Mouse (Mus musculus) thymus, postnatal 10 days (tissue): ENCODE data around the gene Gucy2g.
A peak's percentile ranks its signal among the peaks of the same experiment; 100 is the strongest.
"Not testable (repeated sequence)": the region's sequence is repeated elsewhere in the genome, so short reads cannot be mapped to it uniquely, and the experiment has no call there.

Experiments used
- DNase-seq, 2 experiments: peaks; one replicate each; pipeline ENCODE4 v3.0.0; 2021; ENCODE audit warnings: low spot score in 2 of 2

The Gucy2g gene

DNA sequence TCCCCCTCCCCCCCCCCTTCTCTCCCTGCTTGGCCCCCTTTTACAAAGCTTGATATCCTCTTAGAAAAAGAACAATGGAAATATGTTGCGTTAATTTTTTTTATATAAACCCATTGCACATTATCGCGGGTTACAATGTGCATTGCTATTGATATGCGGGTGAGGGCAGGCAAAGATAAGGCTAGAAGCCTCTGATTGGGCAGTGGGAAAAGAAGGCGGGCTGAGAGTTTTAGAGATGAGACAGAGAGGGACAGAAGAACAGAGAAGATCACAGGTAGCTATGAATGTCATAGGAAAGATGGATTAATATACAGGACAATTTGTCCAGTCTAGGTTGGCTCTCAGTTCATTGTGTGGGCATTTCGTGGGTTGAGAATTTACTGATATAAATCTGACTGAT, 33.8 kb downstream of the Gucy2g start:
- no peak for DNase-seq

DNA sequence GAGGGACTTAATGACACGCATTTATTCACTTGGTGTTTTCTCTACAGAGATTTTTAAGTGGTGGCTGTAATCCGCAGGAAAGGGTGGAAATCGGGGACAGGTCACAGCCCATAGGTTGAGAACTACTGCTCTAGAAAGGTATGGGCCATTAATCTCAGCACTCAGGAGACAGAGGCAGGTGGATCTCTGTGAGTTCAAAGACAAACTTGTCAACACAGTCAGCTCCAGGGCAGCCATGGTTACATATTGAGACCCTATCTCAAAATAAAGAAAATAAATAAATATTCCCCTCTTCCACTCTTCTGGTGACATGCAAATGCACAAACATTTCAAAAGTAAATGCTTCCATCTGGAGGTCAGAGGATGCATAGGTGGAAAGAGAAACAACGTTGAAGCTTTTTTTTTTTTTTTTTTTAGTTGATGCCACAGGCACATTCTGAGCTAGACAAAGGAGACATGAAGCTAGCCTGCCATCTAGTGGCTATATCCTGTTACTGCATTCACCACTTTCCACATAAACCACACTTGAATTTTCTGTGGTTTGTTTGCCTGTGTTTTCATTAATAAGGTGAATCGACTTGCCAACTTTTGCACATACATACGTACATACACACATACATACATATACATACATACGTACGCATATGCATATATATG, 34.4 kb downstream of the Gucy2g start:
- DNase-seq = peak in 1 of 2 experiments; percentile 39

DNA sequence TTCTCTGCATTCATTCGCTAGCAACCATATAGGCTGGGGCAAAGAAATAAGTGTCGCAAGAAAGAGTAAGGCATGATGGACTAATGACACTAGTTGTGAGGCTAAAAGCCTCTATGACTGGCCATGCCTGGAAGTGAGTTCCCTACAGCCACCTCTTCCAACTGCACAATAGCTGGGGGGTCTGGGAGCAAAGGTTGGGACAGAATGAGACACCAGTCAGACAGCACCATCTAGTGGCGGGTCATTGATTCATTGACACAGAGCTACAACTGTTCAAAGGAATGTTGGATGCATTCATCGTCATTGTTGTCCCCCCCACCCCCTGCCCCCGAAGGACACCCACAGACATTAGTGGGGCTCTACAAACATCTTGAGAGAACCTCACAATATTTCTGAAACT, 42.7 kb downstream of the Gucy2g start:
- peak in 1 of 2 experiments; percentile 48 for DNase-seq

DNA sequence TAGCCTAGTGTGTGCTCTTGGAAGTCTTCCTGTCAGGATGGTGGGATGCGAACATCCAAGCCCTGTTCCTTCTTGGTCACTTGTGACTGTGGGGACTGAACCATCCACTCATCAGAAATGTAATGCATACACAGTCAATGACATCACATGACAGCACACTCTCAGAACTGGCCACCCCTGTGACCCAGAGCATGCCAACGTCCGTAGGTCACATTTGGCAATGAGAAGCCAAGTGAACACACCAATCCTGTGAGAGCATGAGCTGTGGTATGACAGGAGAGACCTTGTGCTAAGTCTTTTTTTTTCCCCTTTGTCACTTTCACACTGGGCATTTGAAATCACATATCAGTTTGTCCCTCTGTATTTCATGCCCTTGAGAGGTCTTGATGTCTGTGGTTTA, 45.5 kb downstream of the Gucy2g start:
- DNase-seq = no peak

DNA sequence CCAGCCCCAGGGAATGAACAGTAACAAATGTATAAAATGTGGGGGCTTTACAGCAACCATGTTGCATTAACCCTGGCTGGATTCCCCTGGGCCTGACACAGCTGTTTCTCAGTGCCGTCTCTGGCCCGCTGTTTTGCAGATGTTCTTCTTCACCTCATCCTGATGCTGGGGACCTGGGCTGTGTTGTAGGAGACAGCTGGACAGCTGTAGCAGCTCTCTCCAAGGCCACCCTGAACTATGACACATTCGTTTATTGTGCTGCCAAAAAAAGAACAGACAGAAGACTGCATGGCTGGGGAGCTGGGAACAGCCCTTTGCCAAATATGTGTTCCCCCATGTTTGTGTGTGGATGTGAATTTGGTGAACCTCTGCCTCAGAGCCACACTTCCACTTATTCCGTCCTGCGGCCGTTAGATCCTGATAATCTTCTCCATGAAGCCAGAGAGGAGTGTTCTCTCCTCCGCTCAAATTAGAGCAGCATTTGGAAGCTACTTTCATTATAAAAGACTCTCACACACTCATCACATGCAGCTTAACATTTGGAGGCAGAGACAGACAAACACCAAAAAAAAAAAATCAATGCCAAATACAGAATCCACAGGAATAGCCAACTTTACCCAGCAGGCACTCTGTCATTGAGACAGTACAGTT, 46.4 kb downstream of the Gucy2g start:
- DNase-seq = no peak

DNA sequence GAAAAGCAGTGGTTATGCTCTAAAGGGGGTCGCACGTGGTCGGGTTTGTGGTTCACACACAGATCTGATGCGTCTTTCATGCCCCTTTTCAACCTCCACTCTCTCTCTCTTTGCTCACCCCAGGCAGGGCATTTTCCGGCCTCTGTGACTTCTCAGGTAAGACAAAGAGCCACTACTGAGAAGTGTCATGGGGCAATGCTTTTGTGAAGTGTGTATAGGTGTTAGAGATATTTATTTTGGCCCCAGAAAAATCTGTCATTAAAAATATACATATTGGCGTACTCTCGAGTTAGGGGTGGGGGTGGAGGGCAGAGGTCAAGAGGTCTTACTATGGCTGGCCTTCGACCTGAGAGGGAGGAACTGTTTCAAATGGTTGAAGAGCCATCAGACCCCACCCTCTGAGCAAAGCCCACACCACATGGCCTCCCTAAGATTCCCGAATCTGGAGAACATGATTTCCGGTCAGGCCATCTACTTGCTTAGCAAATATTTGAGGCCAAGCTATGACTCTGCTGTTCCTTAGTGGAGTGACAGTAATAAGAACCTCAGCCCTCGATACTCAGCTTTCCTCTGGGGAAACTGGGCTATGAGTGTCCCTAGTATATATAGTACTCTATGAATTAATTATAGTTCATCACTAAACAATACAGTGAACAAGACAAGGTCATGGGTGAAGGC, 47.2 kb downstream of the Gucy2g start:
- DNase-seq = no peak

DNA sequence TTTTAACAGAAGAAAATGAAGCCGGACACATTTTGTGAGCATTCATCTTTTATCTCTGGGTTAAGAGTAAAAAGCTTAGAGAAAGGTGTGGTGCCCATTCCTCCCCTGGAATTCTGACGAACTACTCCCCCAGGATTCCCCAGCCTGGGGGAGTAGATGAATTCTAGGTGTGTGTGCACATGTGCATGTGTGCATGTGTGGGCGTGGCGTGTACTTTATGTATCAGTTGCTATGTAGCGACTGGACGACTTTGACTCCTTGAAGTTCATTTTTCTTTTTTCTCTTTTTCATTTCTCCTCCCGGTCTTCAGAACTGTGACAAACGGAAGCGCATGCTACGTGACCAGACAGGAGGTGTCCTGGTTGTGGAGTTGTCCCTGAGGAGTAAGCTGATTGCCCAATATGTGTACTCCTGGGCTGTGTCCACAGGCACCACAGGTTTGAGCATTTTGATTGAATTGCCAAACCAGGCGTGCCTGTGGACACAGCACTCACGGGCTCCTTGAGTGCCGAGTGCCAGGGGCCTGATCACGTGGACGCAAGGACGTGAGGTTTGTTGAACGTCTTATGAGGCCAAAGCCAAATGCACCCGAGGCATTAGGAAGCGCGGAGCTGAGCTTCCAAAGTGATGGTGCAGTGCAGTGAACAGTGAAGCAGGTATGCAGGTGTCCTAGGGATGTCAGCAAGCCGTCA, 48.6 kb downstream of the Gucy2g start:
- DNase-seq = no peak

DNA sequence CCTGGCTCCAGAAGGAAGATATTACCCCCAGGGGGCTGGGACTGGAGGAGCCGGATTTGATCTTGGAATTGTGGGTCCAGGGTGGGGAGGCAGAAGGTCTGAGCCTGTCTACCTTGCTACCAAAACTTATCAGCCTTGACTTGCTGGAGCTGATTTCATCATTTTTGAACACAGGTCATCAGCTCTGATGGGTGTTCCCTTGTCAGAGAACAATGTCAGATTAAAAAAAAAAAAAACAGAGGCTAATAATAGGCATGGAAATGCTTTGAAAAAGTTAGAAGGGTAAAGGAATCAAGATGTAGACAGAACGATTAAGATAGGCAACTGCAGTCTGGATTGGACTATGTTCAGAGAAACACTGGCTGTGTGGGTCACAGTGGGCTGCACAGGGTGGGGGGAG, 49.4 kb downstream of the Gucy2g start:
- DNase-seq = no peak

DNA sequence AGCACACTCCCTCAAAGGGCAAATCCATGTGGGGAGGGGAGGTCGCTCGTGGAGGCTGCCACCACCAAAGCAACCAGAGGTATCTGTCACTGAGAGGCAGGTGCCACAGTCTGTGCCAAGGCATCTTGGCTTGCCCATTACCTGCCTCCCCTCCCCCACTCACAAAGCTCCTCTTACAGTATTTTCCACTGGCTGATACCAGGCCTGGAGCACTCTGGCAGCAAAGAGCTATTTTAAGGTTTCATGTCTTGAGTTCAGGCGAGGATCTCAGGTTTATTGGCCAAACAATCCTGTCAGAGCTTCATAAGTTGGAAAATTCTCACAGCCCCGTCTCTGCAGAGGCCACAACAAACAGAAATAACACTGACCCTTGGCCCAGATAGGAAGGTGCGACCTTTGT, 51.0 kb downstream of the Gucy2g start:
- DNase-seq = no peak

DNA sequence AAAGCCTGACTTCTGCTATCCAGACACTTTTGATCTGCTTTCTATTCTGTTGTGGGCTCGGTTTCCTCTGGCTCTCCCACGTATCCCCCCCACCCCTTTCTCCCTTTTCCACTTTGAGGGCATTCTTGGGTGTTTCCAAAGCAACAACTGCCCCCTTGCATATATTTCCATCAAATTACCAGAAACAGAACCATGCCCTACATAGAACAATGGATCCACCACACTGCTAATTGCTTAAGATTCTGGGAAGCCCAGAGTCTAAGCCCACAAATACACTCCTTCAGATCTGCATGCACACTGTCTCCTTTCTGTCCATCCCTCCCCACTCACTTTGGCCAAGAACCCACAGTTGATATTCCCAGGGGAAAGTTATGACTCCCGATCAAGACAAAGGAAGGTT, 55.4 kb downstream of the Gucy2g start:
- no peak for DNase-seq

DNA sequence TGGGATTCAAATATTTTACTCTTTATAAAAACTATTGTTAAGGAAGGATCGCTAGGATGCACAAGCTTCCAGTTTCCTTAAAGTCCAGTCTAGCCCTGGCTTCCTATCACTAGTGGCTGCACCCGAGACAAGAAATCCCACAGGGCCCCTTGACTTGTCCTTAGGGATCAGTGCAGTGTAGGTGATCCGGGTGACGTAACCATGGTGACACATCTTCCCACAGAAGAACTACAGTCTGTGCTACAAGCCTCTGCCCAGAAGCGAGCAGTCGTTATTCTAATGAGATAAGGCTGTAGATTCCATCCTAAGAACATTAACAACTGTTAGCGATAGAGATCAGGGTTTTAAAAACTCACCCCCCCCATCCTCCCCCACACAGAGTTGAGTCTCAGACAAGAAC, 56.0 kb downstream of the Gucy2g start:
- DNase-seq = no peak

DNA sequence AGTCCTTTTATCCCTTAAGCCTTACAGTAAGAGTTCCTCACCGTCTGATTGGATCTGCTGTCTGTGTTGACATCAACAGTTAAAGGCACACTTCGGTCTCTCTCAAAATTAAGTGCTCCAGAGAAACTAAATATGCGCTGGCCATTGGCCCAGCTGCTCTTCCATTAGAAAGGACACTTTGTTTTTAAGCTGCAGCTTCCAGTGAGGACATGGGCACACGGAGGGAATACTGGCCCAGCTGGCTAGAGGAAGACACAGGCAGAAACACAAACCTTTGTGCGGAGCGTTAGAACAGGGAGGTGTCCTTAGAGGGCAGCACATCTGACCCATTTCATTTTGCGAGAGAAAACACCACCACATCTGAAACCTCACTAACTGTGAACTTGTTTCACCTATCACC, 56.6 kb downstream of the Gucy2g start:
- DNase-seq = no peak

DNA sequence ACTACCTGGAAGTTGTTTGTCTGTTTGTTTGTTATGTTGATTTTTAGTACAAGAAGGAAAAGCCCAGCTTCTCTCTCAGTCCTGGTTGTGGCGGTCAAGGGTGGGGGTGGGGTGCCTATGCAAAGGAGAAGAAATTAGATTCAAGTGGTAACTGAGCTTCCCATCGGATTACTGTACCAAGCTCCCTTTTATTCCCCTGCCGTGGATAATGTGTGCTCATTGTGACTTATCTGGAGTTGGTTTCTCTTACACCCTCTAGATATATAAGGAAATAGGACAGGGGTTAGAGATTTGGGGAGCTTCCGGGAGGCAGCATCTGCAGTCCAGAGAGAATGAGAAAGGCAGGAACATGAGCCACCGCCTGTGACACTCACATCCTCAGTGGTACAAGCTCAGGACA, 60.6 kb downstream of the Gucy2g start, which contains the start of gene Tectb:
Gene Tectb, plus strand, starts transcription at position 301 of the 400 bp plus-strand sequence.
- no peak for DNase-seq

DNA sequence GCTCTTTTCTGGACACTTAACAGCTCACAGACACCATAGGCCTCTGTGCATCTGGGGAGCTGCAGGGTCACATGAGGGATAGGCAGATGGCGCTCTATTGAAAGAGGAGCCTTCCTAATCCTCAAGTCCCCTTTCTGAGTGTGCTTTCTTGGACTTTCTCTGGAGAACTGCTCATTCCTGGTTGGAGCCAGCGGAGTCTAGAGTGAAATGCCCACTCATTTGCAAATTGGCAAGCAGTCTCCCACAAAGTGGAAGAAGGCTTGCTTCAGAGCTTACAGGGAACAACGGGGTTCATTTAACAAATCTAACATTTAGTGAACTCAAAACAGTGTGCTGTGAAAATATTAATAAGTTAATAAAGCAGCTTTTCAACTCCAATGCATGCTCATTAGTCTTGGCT, 63.9 kb downstream of the Gucy2g start:
- DNase-seq = no peak

DNA sequence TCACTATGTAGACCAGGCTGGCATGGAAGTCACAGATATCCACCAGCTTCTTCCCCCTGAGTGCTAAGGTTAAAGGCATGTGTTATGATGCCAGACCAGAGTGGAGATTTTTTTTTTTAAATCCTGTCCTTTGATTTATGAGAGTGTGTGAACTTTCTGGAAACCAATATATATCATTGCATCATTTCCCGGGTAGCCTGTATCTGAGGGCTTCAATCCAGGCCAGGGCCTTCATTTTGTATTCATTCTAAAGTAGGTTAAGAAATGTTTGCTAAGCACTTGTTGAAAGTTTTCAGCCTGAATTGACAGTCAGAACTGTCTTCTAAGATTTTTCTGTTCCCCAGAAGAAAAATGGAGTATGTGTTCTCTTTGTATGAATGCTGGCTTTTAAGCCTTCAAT, 69.5 kb downstream of the Gucy2g start:
- DNase-seq = no peak

DNA sequence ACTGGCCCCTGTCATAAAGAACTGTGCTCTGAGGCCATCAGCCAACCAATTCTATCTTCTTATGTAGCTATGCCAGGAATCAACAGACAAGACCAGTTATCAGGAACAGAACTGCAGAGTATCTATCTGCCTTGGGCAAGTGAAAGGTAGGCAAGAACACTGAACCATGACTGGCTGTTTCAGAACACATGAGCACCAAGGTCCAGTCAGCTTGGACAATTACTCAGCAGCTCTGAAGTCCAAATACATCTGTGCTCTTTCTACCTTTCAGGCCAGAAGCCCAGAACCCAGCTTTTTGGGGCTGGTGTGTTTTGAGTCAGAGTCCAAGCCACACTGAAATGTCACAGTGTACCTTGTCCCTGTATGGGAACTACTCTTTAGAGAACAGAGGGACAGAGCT, 70.6 kb downstream of the Gucy2g start:
- no peak for DNase-seq

DNA sequence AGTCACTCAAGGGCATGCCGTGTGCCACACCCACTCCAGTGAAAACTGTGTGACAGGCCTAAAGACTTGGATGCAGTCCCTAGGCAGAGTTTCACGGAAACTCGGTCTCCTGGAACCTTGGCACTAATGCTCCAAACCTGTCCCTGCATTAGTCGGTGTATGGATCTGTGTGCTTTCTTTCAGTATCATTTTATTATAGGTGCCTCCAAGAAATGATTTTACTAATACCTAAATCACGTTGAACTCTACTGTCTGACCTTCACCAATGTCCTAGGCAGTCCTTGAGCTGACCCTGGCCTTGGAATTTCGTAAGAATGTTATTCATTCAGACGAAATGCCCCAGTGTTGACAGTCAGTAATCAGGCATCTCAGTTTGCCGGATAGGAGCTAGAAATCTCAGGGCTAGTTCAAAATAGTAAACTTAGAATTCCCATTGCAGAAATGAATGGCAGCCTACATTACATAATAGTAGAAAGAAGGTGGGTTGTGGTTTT, 71.8 kb downstream of the Gucy2g start:
- DNase-seq = not testable (repeated sequence)

DNA sequence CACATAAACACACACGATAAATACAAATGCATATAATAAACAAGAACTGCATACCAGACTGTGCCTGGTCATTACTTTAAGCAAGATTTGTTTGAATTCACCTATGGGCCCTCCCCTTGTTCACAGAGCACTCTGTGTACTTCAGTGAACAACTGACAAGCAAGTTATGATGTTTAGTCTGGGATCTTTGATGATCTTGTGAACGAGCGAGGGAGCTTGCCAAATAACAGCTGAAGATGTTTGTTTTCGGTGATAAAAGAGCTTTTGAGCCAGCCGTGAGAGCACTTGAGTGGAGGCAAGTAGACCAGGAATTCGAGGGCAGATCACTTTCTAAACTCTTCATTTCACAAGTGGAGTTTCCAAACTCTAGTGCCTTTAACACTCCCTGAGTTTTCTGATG, 72.7 kb downstream of the Gucy2g start:
- no peak for DNase-seq

DNA sequence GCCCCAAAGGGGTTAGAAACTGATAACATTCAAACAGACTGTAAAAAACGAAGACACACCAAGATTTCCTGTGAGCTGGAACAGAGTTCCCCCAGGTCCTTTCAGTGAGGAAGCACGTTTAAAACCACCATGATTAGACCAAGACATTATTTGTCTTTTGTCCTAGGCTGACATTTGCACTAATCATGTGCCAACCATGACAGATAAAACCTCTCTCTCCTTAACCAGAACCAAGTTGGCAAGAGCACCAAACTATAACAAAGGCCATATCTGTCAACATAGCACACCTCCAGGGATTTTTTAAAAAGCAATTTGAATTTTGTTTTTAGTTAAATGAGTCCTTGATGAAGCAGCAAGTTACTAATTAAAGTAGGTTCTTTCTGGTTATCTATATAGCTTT, 73.3 kb downstream of the Gucy2g start:
- DNase-seq = no peak

DNA sequence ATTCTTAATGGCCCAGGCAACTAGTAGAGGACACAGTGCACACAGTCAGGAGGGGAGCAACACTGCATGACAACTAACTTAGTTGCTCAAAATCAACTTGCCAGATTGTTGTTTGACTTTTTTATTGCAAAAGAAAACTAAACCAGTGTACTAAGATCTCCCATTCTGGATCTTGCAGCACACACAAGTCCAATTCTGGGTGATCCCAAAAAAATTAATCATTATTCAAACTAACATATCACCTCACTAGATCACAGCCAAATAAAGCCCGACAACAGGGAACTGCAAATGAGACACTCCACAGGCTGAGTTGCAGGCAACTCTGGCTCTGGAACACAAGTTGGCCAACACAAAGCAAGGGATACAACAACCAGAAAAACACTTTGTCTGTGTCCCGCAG, 74.3 kb downstream of the Gucy2g start:
- DNase-seq = no peak

DNA sequence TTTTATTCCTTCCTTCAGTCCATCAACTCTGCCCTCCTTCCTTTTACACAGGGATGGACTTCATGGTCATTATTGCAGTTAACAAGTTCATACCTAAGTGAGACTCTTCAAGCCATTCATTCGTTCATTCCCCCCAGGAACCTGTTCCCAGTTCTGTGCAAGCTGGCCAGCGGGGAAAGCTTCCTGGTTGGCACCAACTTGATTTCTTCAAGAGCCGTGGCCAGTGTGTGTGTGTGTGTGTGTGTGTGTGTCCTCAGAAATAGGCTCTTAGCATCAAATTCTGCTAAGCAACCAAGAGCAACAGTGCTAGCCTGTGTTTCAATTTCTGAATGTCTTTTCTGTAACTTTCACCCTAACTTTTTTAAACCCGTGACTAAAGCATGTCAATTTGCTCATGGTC, 75.1 kb downstream of the Gucy2g start:
- no peak for DNase-seq

DNA sequence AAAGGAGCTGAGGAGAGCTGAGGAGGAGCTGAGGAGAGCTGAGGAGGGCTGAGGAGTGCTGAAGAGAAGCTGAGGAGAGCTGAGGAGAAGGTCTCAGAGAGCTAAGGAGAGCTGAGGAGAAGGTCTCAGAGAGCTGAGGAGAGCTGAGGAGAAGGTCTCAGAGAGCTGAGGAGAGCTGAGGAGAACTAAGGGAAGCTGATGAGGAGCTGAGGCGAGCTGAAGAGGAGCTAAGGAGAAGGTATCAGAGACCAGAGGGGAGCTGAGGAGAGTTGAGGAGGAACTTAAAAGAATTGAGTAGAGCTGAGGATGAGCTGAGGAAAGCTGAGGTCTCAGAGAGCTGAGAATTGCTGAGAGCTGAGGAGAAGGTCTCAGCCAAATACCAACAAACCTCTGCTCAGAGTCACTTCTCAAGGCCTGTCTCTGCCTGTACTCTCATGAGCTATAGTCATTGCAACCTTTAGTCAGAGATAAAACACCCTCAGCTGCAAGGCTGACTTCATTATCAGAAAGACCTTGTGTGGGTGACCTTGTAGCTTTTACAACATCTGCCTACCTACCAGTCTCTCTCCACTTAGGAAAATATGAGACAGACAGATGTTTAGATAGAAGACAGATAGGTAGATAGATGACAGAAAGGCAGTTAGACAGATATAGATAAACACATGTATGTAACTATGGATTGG, 75.7 kb downstream of the Gucy2g start:
- DNase-seq = no peak
